Mouse (Mus musculus) common myeloid progenitor, adult 5-6 weeks (primary cell): ENCODE data around the gene Slc36a4. TPM values are rescaled to one million over a fixed set of nuclear protein-coding genes. Genes with fewer than 3 reads are reported as not detected.

Source experiments
- ATAC-seq: replicated peaks from 2 replicates; pipeline ENCODE4 v1.8.0; 2016; ENCODE audit warnings: low read depth, mild to moderate bottlenecking, moderate TSS enrichment, inconsistent platforms; ENCODE audit not compliant: poor library complexity, severe bottlenecking
- total RNA-seq: library from RNA; stranded (forward); fragments of 200-1000, 187-1606 nt; gene quantifications from 2 replicates; pipeline ENCODE4 v1.2.3, GENCODE M21; 2017

Gene Slc36a4
- total RNA-seq, 1 experiment from 2014 or later = 7.2 TPM

DNA sequence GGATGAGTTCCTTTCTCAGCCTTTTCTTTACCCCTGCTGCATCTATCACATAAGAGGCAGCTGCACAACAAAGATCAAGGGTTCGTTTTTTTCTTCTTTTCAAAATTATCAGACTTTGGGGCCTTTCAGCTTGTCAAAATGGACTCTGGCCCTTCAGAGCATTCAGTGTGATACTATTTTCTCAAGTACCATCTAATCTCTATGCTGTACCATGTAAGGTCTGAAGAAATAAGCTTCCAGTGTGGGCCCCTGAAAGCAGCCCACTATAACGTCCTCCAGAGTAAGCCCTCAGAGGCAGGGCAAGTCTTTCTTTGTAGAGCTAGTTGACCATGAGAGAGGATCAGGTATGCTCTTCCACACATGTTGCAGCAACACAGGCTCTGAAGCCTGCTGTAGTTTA is 77.1 kb downstream of the Slc36a4 start:
- no peak for ATAC-seq

DNA sequence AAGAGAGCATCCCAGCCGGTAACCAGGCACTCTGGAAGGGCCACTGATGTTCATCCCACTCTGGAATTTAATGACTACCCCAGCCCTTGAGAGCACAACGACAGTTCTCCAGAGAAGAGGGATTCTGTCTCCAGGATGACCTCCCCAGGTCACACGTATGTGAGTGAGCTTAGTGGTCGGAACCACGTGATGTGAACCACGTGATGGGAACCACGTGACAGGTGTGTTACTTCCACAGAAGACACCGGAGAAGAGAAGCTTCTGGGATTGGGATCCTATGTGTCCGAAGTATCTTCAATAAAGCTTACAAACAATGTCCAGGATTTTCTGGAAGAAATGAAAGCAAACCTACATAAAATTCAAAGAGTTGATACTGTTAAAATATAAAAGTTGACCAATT is 82.5 kb downstream of the Slc36a4 start:
- no peak for ATAC-seq

Other genes with a start within 250 kb of the Slc36a4 start
- gene Smco4, start 216.3 kb upstream of the Slc36a4 start, total RNA-seq = 5.3 and 8.4 TPM in 2 replicates
- gene Deup1, start 81.8 kb upstream of the Slc36a4 start, total RNA-seq = not detected in 2 replicates
- gene Mtnr1b, start 164.8 kb downstream of the Slc36a4 start, total RNA-seq = not detected in 2 replicates